Mouse (Mus musculus) limb, embryonic 10.5 days (tissue): ENCODE measurements around the gene Zeb2. TPM values are rescaled to one million over a fixed set of nuclear protein-coding genes. Genes with fewer than 3 reads are reported as not detected.
"Not testable (repeated sequence)": the region's sequence is repeated elsewhere in the genome, so short reads cannot be mapped to it uniquely, and the experiment has no call there.

ENCODE experiments used
- DNase-seq: peaks from one replicate; pipeline ENCODE4 v3.0.0-alpha.2; 2017; ENCODE audit warnings: low spot score
- H3K27ac ChIP-seq: fragments of 300-500 bp; sonication (generic); 2 replicates; pipeline ENCODE4 v1.5.1; 2016; ENCODE audit warnings: mild to moderate bottlenecking
- H3K27me3 ChIP-seq: fragments of 300-500 bp; sonication (generic); 2 replicates; pipeline ENCODE4 v1.6.1; 2016; ENCODE audit warnings: low read depth, mild to moderate bottlenecking; ENCODE audit not compliant: poor library complexity, severe bottlenecking
- H3K36me3 ChIP-seq: fragments of 300-500 bp; sonication (generic); 2 replicates; pipeline ENCODE4 v1.6.1; 2016; ENCODE audit warnings: mild to moderate bottlenecking, moderate library complexity
- H3K4me1 ChIP-seq: fragments of 300-500 bp; sonication (generic); 2 replicates; pipeline ENCODE4 v1.6.1; 2016
- H3K4me3 ChIP-seq: fragments of 300-500 bp; sonication (generic); 2 replicates; pipeline ENCODE4 v1.5.1; 2016; ENCODE audit warnings: mild to moderate bottlenecking, moderate library complexity
- H3K9me3 ChIP-seq: fragments of 300-500 bp; sonication (generic); replicated peaks from 2 replicates; pipeline ENCODE4 v1.6.1; 2016; ENCODE audit warnings: mild to moderate bottlenecking
- WGBS: fragments of 180-500 bp; shearing (Covaris S2); methylation state at CpG from one replicate; pipeline ENCODE4 v1.1.7; 2016; 5-methylcytosine and 5-hydroxymethylcytosine counted together
- polyA plus RNA-seq: library from polyadenylated mRNA; unstranded; fragments of >200 nt; fragmentation: Nextera tagmentation; extraction: Ambion mirVana; gene quantifications from 2 replicates; pipeline ENCODE4 v1.2.1, GENCODE M21; 2016

Gene Zeb2
- polyA plus RNA-seq, 1 experiment from 2014 or later, result 5.3 TPM

- Histone ChIP-seq H3K4me3 (no peak overlapping the region), H3K27ac (no peak overlapping the region), H3K36me3 (no peaks in the 10 kb centered on the region), H3K9me3 (no peaks in the 10 kb centered on the region), H3K4me1 (no peaks in the 10 kb centered on the region), H3K27me3 (no peaks in the 10 kb centered on the region)
- 93% methylated on average over 5 of the region's 5 CpGs for WGBS
- no peak for DNase-seq
Observed at GRCm38 (mm10) chr2:45123490-45123889, 6.3 kb upstream of the Zeb2 start.

GRCm38 (mm10) chr2:45118121-45118520 is 926 bp upstream of the Zeb2 start:
- DNase-seq, result no peak
- Histone ChIP-seq H3K27me3 (peaks cover 25% of the 10 kb centered on the region; the same call in 1 of the 2 replicates), H3K36me3 (no peaks in the 10 kb centered on the region), H3K27ac (no peak overlapping the region), H3K4me3 (no peak overlapping the region), H3K9me3 (no peaks in the 10 kb centered on the region), H3K4me1 (peaks cover 37% of the 10 kb centered on the region)
- WGBS, result 41% methylated on average over 3 of the region's 3 CpGs

- Histone ChIP-seq H3K27me3 (peaks cover 27% of the 10 kb centered on the region), H3K4me3 (peak overlapping the region; percentile 73), H3K27ac (peak overlapping the region; percentile 88), H3K36me3 (no peaks in the 10 kb centered on the region), H3K4me1 (peaks cover 43% of the 10 kb centered on the region), H3K9me3 (no peaks in the 10 kb centered on the region)
- WGBS, result 13% methylated on average over 7 of the region's 7 CpGs
- no peak for DNase-seq
Observed at GRCm38 (mm10) chr2:45117592-45117991, 397 bp upstream of the Zeb2 start.

GRCm38 (mm10) chr2:45116531-45117024 is 617 bp downstream of the Zeb2 start:
- H3K27ac ChIP-seq, result peak overlapping the region; percentile 88
- H3K36me3 ChIP-seq, result no peaks in the 10 kb centered on the region
- peak; percentile 56 for DNase-seq
- peak overlapping the region; percentile 73 for H3K4me3 ChIP-seq
- no peaks in the 10 kb centered on the region for H3K9me3 ChIP-seq
- H3K27me3 ChIP-seq, result peaks cover 37% of the 10 kb centered on the region
- peaks cover 48% of the 10 kb centered on the region for H3K4me1 ChIP-seq
- WGBS, result under 1% methylated on average over 25 of the region's 25 CpGs

- Histone ChIP-seq H3K27me3 (peaks cover 43% of the 10 kb centered on the region), H3K36me3 (no peaks in the 10 kb centered on the region), H3K9me3 (no peaks in the 10 kb centered on the region), H3K27ac (peak overlapping the region; percentile 88), H3K4me3 (peak overlapping the region; percentile 73), H3K4me1 (peaks cover 55% of the 10 kb centered on the region)
- under 1% methylated on average over 23 of the region's 23 CpGs for WGBS
- DNase-seq, result peak; percentile 55
Observed at GRCm38 (mm10) chr2:45115720-45116495, 1.3 kb downstream of the Zeb2 start.

GRCm38 (mm10) chr2:45115211-45115610 is 2.0 kb downstream of the Zeb2 start:
- Histone ChIP-seq H3K27ac (no peak overlapping the region), H3K27me3 (peaks cover 43% of the 10 kb centered on the region), H3K4me1 (peaks cover 60% of the 10 kb centered on the region), H3K4me3 (no peak overlapping the region; the same call in 1 of the 2 replicates), H3K9me3 (no peaks in the 10 kb centered on the region), H3K36me3 (no peaks in the 10 kb centered on the region)
- DNase-seq, result no peak
- 4% methylated on average over 6 of the region's 6 CpGs for WGBS

- no peak overlapping the region for H3K4me3 ChIP-seq
- H3K36me3 ChIP-seq, result no peaks in the 10 kb centered on the region
- H3K9me3 ChIP-seq, result no peaks in the 10 kb centered on the region
- DNase-seq, result no peak
- no peak overlapping the region for H3K27ac ChIP-seq
- 16% methylated on average over 2 of the region's 2 CpGs for WGBS
- H3K27me3 ChIP-seq, result peaks cover 43% of the 10 kb centered on the region
- peaks cover 64% of the 10 kb centered on the region for H3K4me1 ChIP-seq
Observed at GRCm38 (mm10) chr2:45114596-45114995, 2.6 kb downstream of the Zeb2 start.

GRCm38 (mm10) chr2:45113912-45114311 is 3.3 kb downstream of the Zeb2 start:
- Histone ChIP-seq H3K27me3 (peaks cover 46% of the 10 kb centered on the region), H3K4me1 (peaks cover 71% of the 10 kb centered on the region), H3K9me3 (no peaks in the 10 kb centered on the region), H3K36me3 (no peaks in the 10 kb centered on the region), H3K27ac (no peak overlapping the region), H3K4me3 (no peak overlapping the region)
- 13% methylated on average over 3 of the region's 3 CpGs for WGBS
- no peak for DNase-seq

- Histone ChIP-seq H3K9me3 (no peaks in the 10 kb centered on the region), H3K4me1 (peaks cover 79% of the 10 kb centered on the region), H3K27me3 (peaks cover 53% of the 10 kb centered on the region), H3K36me3 (no peaks in the 10 kb centered on the region), H3K27ac (peak overlapping the region; percentile 53; the same call in 1 of the 2 replicates), H3K4me3 (peak overlapping the region; percentile 40)
- under 1% methylated on average over 23 of the region's 25 CpGs for WGBS
- DNase-seq, result peak; percentile 61
Observed at GRCm38 (mm10) chr2:45112891-45113683, 4.1 kb downstream of the Zeb2 start.

- 3% methylated on average over 9 of the region's 9 CpGs for WGBS
- peak overlapping the region; percentile 53; the same call in 1 of the 2 replicates for H3K27ac ChIP-seq
- peaks cover 81% of the 10 kb centered on the region for H3K4me1 ChIP-seq
- peaks cover 62% of the 10 kb centered on the region for H3K27me3 ChIP-seq
- no peaks in the 10 kb centered on the region for H3K36me3 ChIP-seq
- H3K9me3 ChIP-seq, result no peaks in the 10 kb centered on the region
- DNase-seq, result no peak
- H3K4me3 ChIP-seq, result peak overlapping the region; percentile 40
Observed at GRCm38 (mm10) chr2:45112021-45112747, 5.0 kb downstream of the Zeb2 start.

GRCm38 (mm10) chr2:45111571-45111970 is 5.6 kb downstream of the Zeb2 start:
- H3K36me3 ChIP-seq, DNase-seq, H3K9me3 ChIP-seq, H3K27ac ChIP-seq: not testable (repeated sequence)
- Histone ChIP-seq H3K4me3 (peak overlapping the region; percentile 89; the same call in 1 of the 2 replicates), H3K27me3 (peaks cover 68% of the 10 kb centered on the region), H3K4me1 (peaks cover 76% of the 10 kb centered on the region)
- 5% methylated on average over 3 of the region's 3 CpGs for WGBS

- peaks cover 73% of the 10 kb centered on the region for H3K27me3 ChIP-seq
- peak overlapping the region; percentile 95; the same call in 1 of the 2 replicates for H3K27ac ChIP-seq
- H3K9me3 ChIP-seq, result no peaks in the 10 kb centered on the region
- H3K36me3 ChIP-seq, result no peaks in the 10 kb centered on the region
- peak; percentile 64 for DNase-seq
- peaks cover 75% of the 10 kb centered on the region for H3K4me1 ChIP-seq
- WGBS, result under 1% methylated on average over 20 of the region's 20 CpGs
- peak overlapping the region; percentile 89 for H3K4me3 ChIP-seq
Observed at GRCm38 (mm10) chr2:45110757-45111411, 6.3 kb downstream of the Zeb2 start.
